Mouse (Mus musculus) forebrain, postnatal 0 days (tissue): Measurements from ENCODE around the gene Speg. TPM values are rescaled to one million over a fixed set of nuclear protein-coding genes. Genes with fewer than 3 reads are reported as not detected.

Source experiments
- ATAC-seq: fragments of 200-750 bp; cut with Nextera tagmentation; 2 replicates; pipeline ENCODE4 v1.8.0; 2017; ENCODE audit warnings: mild to moderate bottlenecking, moderate library complexity
- DNase-seq: peaks from one replicate; pipeline ENCODE4 v3.0.0-alpha.2; 2015
- H3K27ac ChIP-seq: fragments of 300-500 bp; sonication (generic); 2 replicates; pipeline ENCODE4 v1.5.1; 2014; ENCODE audit warnings: low read depth, mild to moderate bottlenecking, antibody characterized with exemption, low read length, moderate library complexity, mixed read lengths
- H3K27me3 ChIP-seq: fragments of 300-500 bp; sonication (generic); 2 replicates; pipeline ENCODE4 v1.6.1; 2014; ENCODE audit warnings: mild to moderate bottlenecking, low read length, mixed read lengths; ENCODE audit not compliant: insufficient read depth
- H3K36me3 ChIP-seq: fragments of 300-500 bp; sonication (generic); 2 replicates; pipeline ENCODE4 v1.6.1; 2014; ENCODE audit warnings: mild to moderate bottlenecking, moderate library complexity; ENCODE audit not compliant: insufficient read depth
- H3K4me1 ChIP-seq: fragments of 300-500 bp; sonication (generic); 2 replicates; pipeline ENCODE4 v1.6.1; 2014; ENCODE audit warnings: antibody characterized with exemption; ENCODE audit not compliant: insufficient read depth
- H3K4me2 ChIP-seq: fragments of 300-500 bp; sonication (generic); 2 replicates; pipeline ENCODE4 v1.6.1; 2014; ENCODE audit warnings: low read depth, mild to moderate bottlenecking, moderate library complexity
- H3K4me3 ChIP-seq: fragments of 300-500 bp; sonication (generic); 2 replicates; pipeline ENCODE4 v1.5.1; 2014; ENCODE audit warnings: low read depth, low read length, mixed read lengths
- H3K9ac ChIP-seq: fragments of 300-500 bp; sonication (generic); 2 replicates; pipeline ENCODE4 v1.6.1; 2014; ENCODE audit warnings: mild to moderate bottlenecking
- H3K9me3 ChIP-seq: fragments of 300-500 bp; sonication (generic); 2 replicates; pipeline ENCODE4 v1.6.1; 2016; ENCODE audit warnings: low read length
- CTCF ChIP-seq: sonication (generic); IDR thresholded peaks from 2 replicates; pipeline ENCODE4 v1.5.1; 2016; ENCODE audit warnings: antibody characterized with exemption, control low read depth, low read depth
- WGBS: fragments of 180-500 bp; shearing (Covaris S2); extraction: QIAGEN DNeasy Blood & Tissue Kit; methylation state at CpG from one replicate; pipeline ENCODE4 v1.1.7; 2014; 5-methylcytosine and 5-hydroxymethylcytosine counted together
- polyA plus RNA-seq: library from polyadenylated mRNA; unstranded; fragments of >200 nt; fragmentation: Nextera tagmentation; extraction: Ambion mirVana; gene quantifications from 2 replicates; pipeline ENCODE4 v1.2.1, GENCODE M21; 2015
- total RNA-seq: library from RNA; depleted of rRNA; stranded (reverse); fragments of >200 nt; gene quantifications from 2 replicates; pipeline ENCODE4 v1.2.3, GENCODE M21; 2014

Speg gene
- total and polyA plus RNA-seq, 2 experiments from 2014 or later: 20.6 to 44.4 TPM

DNA sequence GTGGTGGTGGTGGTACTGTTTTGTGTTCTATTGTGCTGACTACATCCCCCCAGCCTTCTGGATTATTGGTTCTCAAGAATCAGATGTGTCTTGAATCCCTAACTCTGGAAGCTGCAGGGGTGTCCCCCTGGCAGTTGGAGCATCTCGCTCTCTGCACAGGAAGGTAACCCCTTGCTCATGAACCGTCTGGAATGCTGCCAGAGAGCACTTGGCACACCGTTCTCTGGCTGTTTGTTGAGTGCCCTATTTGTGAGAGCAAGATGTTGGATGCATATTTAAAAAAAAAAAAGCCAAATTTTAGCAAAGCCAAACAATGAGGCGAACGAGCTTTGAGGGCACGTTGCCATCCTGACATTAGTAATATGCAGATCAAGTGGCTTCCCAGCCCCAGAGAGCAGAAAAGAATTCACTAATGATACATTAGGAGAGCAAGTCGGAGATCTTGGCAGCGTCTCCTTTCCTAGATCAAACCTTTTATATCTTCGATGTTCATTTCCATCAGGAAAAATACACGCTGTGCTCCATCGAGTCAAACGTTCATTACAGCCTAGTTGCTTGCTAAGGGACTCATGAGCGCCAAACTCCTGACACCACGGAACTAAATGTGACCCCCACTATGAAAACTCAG, 9.5 kb upstream of the Speg start:
- Histone ChIP-seq H3K9ac (no peak overlapping the region), H3K4me1 (peaks cover 6% of the 10 kb centered on the region; the same call in 1 of the 2 replicates), H3K36me3 (no peaks in the 10 kb centered on the region), H3K4me2 (no peak overlapping the region), H3K27ac (no peak overlapping the region), H3K27me3 (peaks cover 20% of the 10 kb centered on the region), H3K4me3 (no peak overlapping the region), H3K9me3 (no peaks in the 10 kb centered on the region)
- DNase-seq (peak; percentile 55), ATAC-seq (peak; percentile 47; the same call in 1 of the 2 replicates)
- no peak for TF ChIP-seq CTCF
- WGBS: 23% methylated on average over 14 of the region's 14 CpGs

DNA sequence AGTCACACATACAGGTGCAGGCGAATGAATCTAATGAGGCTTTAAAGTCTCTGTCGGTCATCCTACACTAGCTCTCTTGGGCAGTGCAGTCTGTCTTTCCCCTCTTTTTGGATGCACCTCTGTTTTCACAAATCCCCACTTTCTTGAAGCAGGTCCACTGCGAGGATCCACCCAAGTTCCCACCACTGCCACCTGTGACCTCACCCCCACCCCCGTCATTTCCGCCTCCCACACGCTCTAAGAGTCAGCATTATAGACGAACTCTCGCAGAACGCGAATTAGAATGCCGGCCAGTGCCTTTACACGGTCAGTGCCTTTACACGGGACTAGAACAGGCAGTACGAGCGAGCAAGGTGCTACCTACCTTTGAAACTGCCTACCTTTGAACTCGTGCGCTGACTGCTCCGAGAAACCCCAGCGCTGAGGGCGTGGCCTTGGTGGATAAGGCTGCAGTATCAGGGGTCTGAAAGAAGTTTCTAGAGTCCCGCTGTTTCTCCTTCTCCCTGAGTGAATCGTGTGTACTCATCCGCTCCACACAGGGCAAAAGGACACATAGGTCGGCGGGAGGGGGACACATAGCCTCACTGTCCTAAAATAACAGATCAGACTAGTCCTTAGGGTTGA, 5.6 kb upstream of the Speg start:
- Histone ChIP-seq H3K36me3 (no peaks in the 10 kb centered on the region), H3K4me2 (no peak overlapping the region), H3K27ac (no peak overlapping the region), H3K9ac (no peak overlapping the region), H3K4me3 (no peak overlapping the region), H3K9me3 (no peaks in the 10 kb centered on the region), H3K4me1 (peaks cover 6% of the 10 kb centered on the region; the same call in 1 of the 2 replicates), H3K27me3 (no peaks in the 10 kb centered on the region; the same call in 1 of the 2 replicates)
- WGBS: 58% methylated on average over 25 of the region's 25 CpGs
- no peak for TF ChIP-seq CTCF
- no peak for DNase-seq
- ATAC-seq: no peak

GRCm38 (mm10) chr1:75369984-75370660, 5.0 kb upstream of the Speg start:
- Histone ChIP-seq H3K36me3 (no peaks in the 10 kb centered on the region), H3K9me3 (no peaks in the 10 kb centered on the region), H3K4me2 (no peak overlapping the region), H3K27ac (no peak overlapping the region), H3K9ac (no peak overlapping the region), H3K4me1 (peaks cover 6% of the 10 kb centered on the region; the same call in 1 of the 2 replicates), H3K27me3 (no peaks in the 10 kb centered on the region; the same call in 1 of the 2 replicates), H3K4me3 (no peak overlapping the region)
- WGBS: 50% methylated on average over 13 of the region's 13 CpGs
- DNase-seq (no peak), ATAC-seq (no peak)
- TF ChIP-seq CTCF: no peak

DNA sequence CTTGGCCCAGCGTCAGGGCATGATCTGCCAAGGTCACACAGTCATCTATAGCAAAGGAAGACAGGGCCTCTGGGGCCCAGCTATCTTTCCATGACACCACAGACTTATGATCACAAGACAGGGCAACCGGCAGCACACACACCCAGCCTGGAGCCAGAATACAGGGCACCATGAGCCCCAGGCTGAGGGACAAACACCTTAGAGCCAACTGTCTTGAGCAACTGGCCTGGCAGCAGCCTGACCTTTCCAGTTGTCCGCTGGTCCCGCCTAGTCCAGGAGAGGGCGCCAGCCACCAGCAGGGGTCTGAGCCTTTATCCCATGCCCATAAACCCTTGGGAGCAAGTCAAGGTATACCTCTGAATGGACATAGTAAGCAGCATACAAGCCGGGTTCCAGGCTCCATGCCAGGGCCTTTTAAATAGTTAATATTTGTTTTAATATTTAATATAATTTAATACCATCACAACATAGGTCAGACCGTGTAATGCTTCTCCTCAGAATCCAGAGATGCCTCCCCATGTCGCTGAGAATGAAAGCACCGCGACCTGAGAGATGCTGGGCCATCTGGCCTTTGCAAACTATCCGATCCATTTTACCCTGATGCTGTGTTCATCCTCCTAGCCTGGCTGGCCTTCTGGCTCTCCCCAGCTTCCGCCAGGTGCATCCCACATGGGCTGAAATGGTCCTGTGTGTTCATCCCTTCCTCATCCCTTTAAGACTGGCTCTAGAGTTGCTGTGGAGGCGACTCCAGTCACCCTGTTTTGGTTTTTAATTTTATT, 3.6 kb upstream of the Speg start:
- Histone ChIP-seq H3K4me1 (no peaks in the 10 kb centered on the region), H3K36me3 (no peaks in the 10 kb centered on the region), H3K4me2 (no peak overlapping the region), H3K4me3 (no peak overlapping the region), H3K9ac (no peak overlapping the region), H3K27ac (no peak overlapping the region), H3K27me3 (peaks cover 4% of the 10 kb centered on the region; the same call in 1 of the 2 replicates), H3K9me3 (no peaks in the 10 kb centered on the region)
- no peak for ATAC-seq
- TF ChIP-seq CTCF: peak; percentile 55
- WGBS: 61% methylated on average over 13 of the region's 13 CpGs
- no peak for DNase-seq

- no peaks in the 10 kb centered on the region for H3K36me3 ChIP-seq
- no peak overlapping the region for H3K27ac ChIP-seq
- 57% methylated on average over 3 of the region's 3 CpGs for WGBS
- DNase-seq (no peak), ATAC-seq (no peak)
- H3K9me3 ChIP-seq: no peaks in the 10 kb centered on the region
- peaks cover 4% of the 10 kb centered on the region; the same call in 1 of the 2 replicates for H3K27me3 ChIP-seq
- no peak for TF ChIP-seq CTCF
- H3K4me2 ChIP-seq: no peak overlapping the region
- no peaks in the 10 kb centered on the region for H3K4me1 ChIP-seq
- no peak overlapping the region for H3K9ac ChIP-seq
- H3K4me3 ChIP-seq: no peak overlapping the region
These were observed 2.6 kb upstream of the Speg start for GRCm38 (mm10) chr1:75372450-75372849.

DNA sequence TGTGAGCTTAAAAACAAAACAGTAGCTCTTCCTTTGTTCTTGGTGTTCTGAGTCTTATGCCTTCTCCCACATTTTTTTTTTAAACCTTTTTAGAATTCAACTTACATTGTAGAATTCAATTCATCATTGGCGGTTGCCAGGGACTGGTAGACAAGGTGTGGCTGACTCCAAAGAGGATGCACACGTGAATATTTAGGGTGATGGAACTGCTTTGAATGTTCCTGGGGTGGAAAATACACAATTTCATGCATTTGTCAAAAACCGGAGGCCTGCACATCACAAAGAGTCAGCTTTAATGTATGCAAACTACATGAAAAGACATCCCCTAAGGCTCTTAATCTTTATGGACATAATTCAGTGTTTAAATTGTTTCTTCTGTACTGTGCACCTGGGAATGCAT, 1.8 kb upstream of the Speg start:
- H3K9ac ChIP-seq: no peak overlapping the region
- no peaks in the 10 kb centered on the region for H3K4me1 ChIP-seq
- H3K9me3 ChIP-seq: no peaks in the 10 kb centered on the region
- H3K36me3 ChIP-seq: no peaks in the 10 kb centered on the region
- no peak overlapping the region for H3K4me3 ChIP-seq
- no peak for TF ChIP-seq CTCF
- 35% methylated on average over 3 of the region's 3 CpGs for WGBS
- DNase-seq (no peak), ATAC-seq (peak; percentile 68; the same call in 1 of the 2 replicates)
- H3K27ac ChIP-seq: peak overlapping the region; percentile 64
- H3K27me3 ChIP-seq: peaks cover 4% of the 10 kb centered on the region
- no peak overlapping the region for H3K4me2 ChIP-seq
